Mouse (Mus musculus) hindbrain, embryonic 11.5 days (tissue): ENCODE data around the gene Lrrc15. TPM values are rescaled to one million over a fixed set of nuclear protein-coding genes. Genes with fewer than 3 reads are reported as not detected.

Source experiments
- ATAC-seq: fragments of 200-750 bp; cut with Nextera tagmentation; 2 replicates; pipeline ENCODE4 v1.8.0; 2017; ENCODE audit warnings: mild to moderate bottlenecking, moderate TSS enrichment, moderate library complexity; ENCODE audit not compliant: low FRiP score
- DNase-seq: peaks from one replicate; pipeline ENCODE4 v3.0.0-alpha.2; 2015; ENCODE audit warnings: low spot score
- H3K27ac ChIP-seq: fragments of 300-500 bp; sonication (generic); 2 replicates; pipeline ENCODE4 v1.5.1; 2014; ENCODE audit warnings: mild to moderate bottlenecking, low read depth, low read length
- H3K27me3 ChIP-seq: fragments of 300-500 bp; sonication (generic); 2 replicates; pipeline ENCODE4 v1.6.1; 2014; ENCODE audit warnings: mild to moderate bottlenecking, low read length, moderate library complexity, mixed read lengths; ENCODE audit not compliant: control insufficient read depth, insufficient read depth
- H3K36me3 ChIP-seq: fragments of 300-500 bp; sonication (generic); 2 replicates; pipeline ENCODE4 v1.6.1; 2014; ENCODE audit warnings: mild to moderate bottlenecking, low read length, moderate library complexity, mixed read lengths; ENCODE audit not compliant: control insufficient read depth, insufficient read depth
- H3K4me1 ChIP-seq: fragments of 300-500 bp; sonication (generic); replicated peaks from 2 replicates; pipeline ENCODE4 v1.6.1; 2014; ENCODE audit warnings: low read length, mixed read lengths; ENCODE audit not compliant: control insufficient read depth, insufficient read depth
- H3K4me2 ChIP-seq: fragments of 300-500 bp; sonication (generic); replicated peaks from 2 replicates; pipeline ENCODE4 v1.6.1; 2014; ENCODE audit warnings: mild to moderate bottlenecking, low read depth, low read length
- H3K4me3 ChIP-seq: fragments of 300-500 bp; sonication (generic); 2 replicates; pipeline ENCODE4 v1.5.1; 2014; ENCODE audit warnings: low read depth, low read length
- H3K9ac ChIP-seq: fragments of 300-500 bp; sonication (generic); 2 replicates; pipeline ENCODE4 v1.6.1; 2014; ENCODE audit warnings: low read depth, low read length
- H3K9me3 ChIP-seq: fragments of 300-500 bp; sonication (generic); 2 replicates; pipeline ENCODE4 v1.6.1; 2016; ENCODE audit warnings: low read length; ENCODE audit not compliant: control insufficient read depth
- WGBS: fragments of 180-500 bp; shearing (Covaris S2); extraction: QIAGEN DNeasy Blood & Tissue Kit; methylation state at CpG from one replicate; pipeline ENCODE4 v1.1.7; 2014; 5-methylcytosine and 5-hydroxymethylcytosine counted together
- polyA plus RNA-seq: library from polyadenylated mRNA; unstranded; fragments of >200 nt; fragmentation: Nextera tagmentation; extraction: Ambion mirVana; gene quantifications from 2 replicates; pipeline ENCODE4 v1.2.1, GENCODE M21; 2014

The Lrrc15 gene
- polyA plus RNA-seq, 1 experiment from 2014 or later = 0.91 TPM

DNA sequence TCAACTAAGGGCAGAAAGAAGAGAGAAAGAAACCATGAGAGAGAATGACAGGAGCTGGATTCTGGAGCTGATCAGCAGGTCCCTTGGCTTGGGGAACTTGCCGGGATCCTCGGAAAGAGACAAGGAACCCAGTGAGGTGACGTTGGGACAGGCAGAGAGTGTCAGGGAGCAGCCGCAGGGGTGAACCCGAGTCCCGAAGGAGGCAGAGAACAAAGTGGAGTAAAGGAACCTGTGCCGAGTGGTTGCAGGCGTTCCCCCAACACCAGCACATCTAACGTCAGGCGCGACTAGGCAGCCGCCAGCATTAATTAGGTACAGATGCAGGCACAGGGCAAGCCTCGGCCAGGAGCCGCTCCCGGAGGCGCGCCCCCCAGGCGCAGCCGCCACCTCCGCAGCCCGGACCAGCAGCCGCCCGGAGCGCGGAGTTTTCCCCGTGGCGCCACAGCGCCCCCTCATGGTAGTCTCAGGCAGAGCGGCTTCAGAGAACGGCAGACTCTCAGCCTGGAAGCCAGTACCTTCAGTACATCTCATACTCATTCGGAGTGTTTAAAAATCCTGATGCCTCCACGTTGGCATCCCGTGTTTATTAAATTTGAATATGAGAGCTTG is 46.9 kb downstream of the Lrrc15 start:
- Histone ChIP-seq H3K4me2 (peak overlapping the region; percentile 41), H3K9me3 (no peaks in the 10 kb centered on the region), H3K36me3 (no peaks in the 10 kb centered on the region), H3K9ac (peak overlapping the region; percentile 8; the same call in 1 of the 2 replicates), H3K27me3 (peaks cover 49% of the 10 kb centered on the region), H3K27ac (no peak overlapping the region), H3K4me3 (peak overlapping the region; percentile 6; the same call in 1 of the 2 replicates), H3K4me1 (peaks cover 8% of the 10 kb centered on the region)
- 2% methylated on average over 33 of the region's 33 CpGs for WGBS
- DNase-seq (peak; percentile 92), ATAC-seq (peak; percentile 77)

DNA sequence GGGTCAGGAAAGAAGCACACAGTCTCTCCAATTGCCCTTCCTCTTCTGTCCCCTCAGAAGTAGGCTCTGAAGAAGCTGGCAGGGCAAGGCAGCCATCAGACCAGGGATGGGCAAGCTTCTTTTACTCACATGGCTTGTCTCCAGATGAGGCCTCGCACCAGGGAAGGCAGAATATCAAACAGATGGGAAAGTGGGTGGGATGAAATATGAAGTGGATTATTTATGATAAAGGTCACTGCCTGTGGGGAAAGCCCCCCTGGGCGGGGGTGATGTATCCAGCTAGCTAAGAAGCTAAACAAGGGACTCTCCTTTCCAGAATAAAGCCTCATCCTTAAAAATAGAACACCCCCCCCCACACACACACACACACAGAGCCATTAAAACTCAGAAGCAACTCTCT is 47.5 kb downstream of the Lrrc15 start:
- Histone ChIP-seq H3K4me2 (no peak overlapping the region), H3K9ac (no peak overlapping the region), H3K36me3 (no peaks in the 10 kb centered on the region), H3K4me1 (peaks cover 8% of the 10 kb centered on the region), H3K27ac (no peak overlapping the region), H3K9me3 (no peaks in the 10 kb centered on the region), H3K4me3 (no peak overlapping the region), H3K27me3 (peaks cover 50% of the 10 kb centered on the region)
- ATAC-seq (no peak), DNase-seq (no peak)
- 39% methylated on average over 2 of the region's 2 CpGs for WGBS

DNA sequence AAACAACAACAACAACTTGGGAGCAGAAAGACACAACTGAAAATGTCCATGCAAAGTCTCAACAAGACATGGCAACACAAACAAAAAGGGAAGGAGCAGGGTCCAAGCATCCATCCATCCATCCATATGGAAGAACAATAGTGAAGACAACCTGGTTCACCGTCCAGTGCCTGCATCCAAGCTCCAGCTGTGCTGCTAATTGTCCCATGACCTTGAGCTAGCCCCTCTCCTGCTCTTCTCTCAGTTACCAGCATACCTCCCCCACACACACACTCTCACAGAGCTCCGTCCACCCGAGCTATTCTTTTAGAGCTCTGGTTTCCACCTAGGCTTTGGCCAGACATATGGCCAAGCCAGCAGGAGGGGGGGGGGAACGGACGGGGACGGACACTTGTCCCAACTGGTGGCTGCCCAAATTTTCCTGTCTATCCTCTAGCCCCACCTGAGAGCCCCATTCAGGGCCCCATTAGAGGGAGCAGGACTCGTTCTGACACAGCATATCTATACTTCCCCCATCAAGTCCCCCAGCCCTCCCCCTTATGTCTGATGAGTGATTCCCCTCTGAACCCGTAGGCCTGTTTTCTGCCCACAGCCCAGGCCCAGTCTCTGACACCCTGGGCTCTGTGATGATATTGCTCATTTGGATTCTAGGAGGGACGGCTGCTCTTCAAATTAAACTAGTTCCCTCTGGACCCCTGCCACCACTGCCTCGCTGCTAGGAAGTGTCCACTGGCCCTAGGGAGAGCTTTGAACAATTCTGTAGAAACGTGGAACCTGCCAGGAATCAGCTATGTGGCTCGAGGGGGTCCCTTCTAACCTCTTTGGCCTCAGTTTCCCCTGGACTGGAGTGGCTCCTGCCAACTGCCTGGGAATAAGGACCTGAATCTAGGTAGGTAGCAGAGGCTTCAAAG is 48.2 kb downstream of the Lrrc15 start:
- no peak for DNase-seq
- ATAC-seq = no peak

DNA sequence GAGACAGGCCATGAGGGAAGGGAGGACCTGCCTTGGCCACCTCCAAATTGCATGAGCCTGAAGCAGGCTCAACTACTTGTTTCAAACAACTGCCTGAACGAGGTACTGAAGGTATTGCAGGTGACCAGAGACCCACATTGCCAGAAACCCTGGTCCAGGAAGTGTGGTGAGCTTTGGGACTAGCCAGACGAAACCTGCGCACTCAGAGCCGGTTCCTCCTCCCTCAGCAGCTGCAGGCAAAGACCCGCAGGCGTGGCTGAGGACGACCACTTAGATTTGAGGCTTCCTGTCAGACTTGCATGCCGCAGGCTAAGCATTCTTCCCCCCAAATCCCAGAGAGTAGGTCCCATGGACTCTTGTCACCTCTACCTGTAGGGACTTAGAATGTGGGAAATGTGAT is 49.0 kb downstream of the Lrrc15 start:
- H3K36me3 ChIP-seq = no peaks in the 10 kb centered on the region
- no peak overlapping the region for H3K4me3 ChIP-seq
- peaks cover 8% of the 10 kb centered on the region for H3K4me1 ChIP-seq
- no peak for DNase-seq
- no peak overlapping the region for H3K4me2 ChIP-seq
- 64% methylated on average over 8 of the region's 8 CpGs for WGBS
- no peaks in the 10 kb centered on the region for H3K9me3 ChIP-seq
- peaks cover 50% of the 10 kb centered on the region for H3K27me3 ChIP-seq
- ATAC-seq = no peak
- no peak overlapping the region for H3K9ac ChIP-seq
- H3K27ac ChIP-seq = no peak overlapping the region

More for the DNA sequence above, 48.2 kb downstream of the Lrrc15 start:
- H3K9ac ChIP-seq = no peak overlapping the region
- no peak overlapping the region for H3K27ac ChIP-seq
- no peaks in the 10 kb centered on the region for H3K36me3 ChIP-seq
- H3K9me3 ChIP-seq = no peaks in the 10 kb centered on the region
- peaks cover 50% of the 10 kb centered on the region for H3K27me3 ChIP-seq
- peaks cover 8% of the 10 kb centered on the region for H3K4me1 ChIP-seq
- no peak overlapping the region for H3K4me3 ChIP-seq
- no peak overlapping the region for H3K4me2 ChIP-seq
- 49% methylated on average over 12 of the region's 12 CpGs for WGBS

DNA sequence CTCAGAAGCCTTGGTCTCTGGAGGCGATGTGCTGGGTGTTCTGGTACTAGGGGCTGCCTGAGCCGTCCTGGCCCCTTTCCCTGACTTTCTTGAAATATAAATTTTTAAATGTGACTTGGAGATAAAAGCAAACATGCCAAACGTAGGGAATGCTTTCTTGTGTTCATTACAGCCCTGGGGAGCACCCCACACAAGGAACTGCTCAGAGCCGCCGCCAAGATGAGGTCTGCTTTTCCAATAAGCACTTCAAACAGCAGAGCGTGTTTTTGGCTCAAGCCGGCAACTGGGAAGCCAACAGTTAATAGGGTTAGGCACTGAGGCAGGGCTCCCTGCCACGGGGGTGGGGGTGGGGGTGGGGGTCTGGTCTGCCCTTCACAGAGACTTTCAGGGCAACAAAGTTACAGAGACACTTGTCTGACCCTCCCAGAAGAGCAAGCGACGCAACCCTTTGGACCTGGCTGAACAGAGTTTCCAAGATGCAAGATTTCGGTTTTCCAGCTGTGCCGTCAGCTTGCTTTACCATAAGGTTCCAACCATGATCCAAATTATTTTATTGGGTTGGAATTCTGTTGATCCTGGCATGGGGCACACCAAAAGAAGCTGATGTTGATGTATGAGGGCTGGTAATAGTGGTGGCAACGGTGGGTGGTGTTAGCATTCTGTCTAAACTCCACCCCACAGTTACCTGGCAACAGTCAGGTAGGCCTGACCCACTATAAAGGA is 51.0 kb downstream of the Lrrc15 start:
- Histone ChIP-seq H3K9ac (no peak overlapping the region), H3K4me3 (no peak overlapping the region), H3K36me3 (no peaks in the 10 kb centered on the region), H3K9me3 (no peaks in the 10 kb centered on the region), H3K4me2 (no peak overlapping the region), H3K4me1 (peaks cover 8% of the 10 kb centered on the region), H3K27me3 (peaks cover 42% of the 10 kb centered on the region), H3K27ac (no peak overlapping the region)
- ATAC-seq = no peak
- no peak for DNase-seq
- WGBS = 35% methylated on average over 13 of the region's 13 CpGs

DNA sequence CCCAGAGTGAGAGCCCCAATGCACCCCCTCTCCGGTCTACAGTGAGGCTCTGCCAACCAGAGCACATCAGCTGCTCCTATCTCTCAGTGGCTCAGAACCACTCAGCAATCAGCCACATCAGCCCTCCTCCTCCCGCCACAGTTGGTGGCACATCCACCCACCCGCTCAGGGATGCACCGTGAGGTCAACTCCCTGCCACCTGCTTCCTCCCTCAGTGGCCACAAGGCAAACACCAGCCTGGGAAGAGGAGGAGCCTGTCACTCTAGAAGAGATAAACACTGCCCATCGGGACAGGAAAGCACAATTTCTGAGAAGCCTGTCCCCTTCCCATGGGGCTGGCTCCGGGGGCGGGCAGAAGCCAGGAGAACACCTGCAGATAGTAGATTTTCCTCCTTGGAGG is 55.7 kb downstream of the Lrrc15 start:
- WGBS = 47% methylated on average over 7 of the region's 7 CpGs
- DNase-seq (no peak), ATAC-seq (no peak)
- H3K27ac ChIP-seq = no peak overlapping the region
- no peak overlapping the region for H3K9ac ChIP-seq
- peaks cover 16% of the 10 kb centered on the region for H3K27me3 ChIP-seq
- no peak overlapping the region for H3K4me2 ChIP-seq
- no peaks in the 10 kb centered on the region for H3K9me3 ChIP-seq
- no peak overlapping the region for H3K4me3 ChIP-seq
- H3K4me1 ChIP-seq = no peaks in the 10 kb centered on the region
- no peaks in the 10 kb centered on the region for H3K36me3 ChIP-seq

DNA sequence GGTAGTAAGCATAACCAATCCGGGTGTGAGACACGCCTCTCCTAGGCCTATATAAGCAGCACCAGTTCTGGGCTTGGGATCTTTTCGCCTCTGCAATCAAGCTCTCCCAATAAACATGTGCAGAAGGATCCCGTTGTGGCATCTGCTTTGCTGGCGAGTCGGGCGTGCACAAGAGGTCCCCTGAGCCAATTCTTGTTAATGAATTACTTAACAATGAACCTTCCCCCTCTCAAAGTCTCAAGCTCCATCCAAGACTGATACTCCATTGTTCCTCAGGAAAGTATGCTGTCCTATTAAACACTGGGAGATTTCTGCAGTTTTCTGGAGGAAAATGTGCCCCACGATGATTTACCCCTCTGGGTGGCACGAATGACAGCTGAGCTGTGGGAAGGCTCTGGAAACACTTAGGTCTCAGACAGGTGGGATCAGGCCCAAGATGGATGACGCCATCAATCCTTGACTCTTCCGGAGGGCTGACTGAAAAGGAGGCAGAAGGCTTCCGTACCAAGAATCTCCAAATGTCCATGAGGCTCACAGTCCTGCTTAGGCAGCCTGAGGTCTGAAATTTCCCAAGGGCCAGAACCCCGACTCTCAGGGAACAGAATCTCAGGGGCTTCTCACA is 61.8 kb downstream of the Lrrc15 start:
- Histone ChIP-seq H3K4me3 (no peak overlapping the region), H3K27ac (no peak overlapping the region), H3K4me1 (no peaks in the 10 kb centered on the region), H3K27me3 (peaks cover 13% of the 10 kb centered on the region), H3K36me3 (no peaks in the 10 kb centered on the region), H3K4me2 (no peak overlapping the region), H3K9me3 (no peaks in the 10 kb centered on the region), H3K9ac (no peak overlapping the region)
- ATAC-seq (no peak), DNase-seq (no peak)
- 69% methylated on average over 12 of the region's 13 CpGs for WGBS
